Mouse (Mus musculus) thymus, adult 2 months (tissue): Measurements from ENCODE around the gene Cenpk.
A peak's percentile ranks its signal among the peaks of the same experiment; 100 is the strongest.

Source experiments
- CTCF ChIP-seq: fragments of 200-500 bp; IDR thresholded peaks from 2 replicates; pipeline ENCODE4 v1.5.1; 2012; ENCODE audit warnings: mild to moderate bottlenecking, control low read depth, low read length, moderate library complexity, borderline replicate concordance; ENCODE audit not compliant: control insufficient read depth, poor library complexity, insufficient read depth; ENCODE audit errors: extremely low read depth
- POLR2A ChIP-seq: fragments of 200-500 bp; IDR thresholded peaks from 2 replicates; pipeline ENCODE4 v1.6.1; 2012; ENCODE audit warnings: mild to moderate bottlenecking, low read length, control low read depth, moderate library complexity; ENCODE audit not compliant: control insufficient read depth, poor library complexity, insufficient read depth; ENCODE audit errors: extremely low read depth

DNA sequence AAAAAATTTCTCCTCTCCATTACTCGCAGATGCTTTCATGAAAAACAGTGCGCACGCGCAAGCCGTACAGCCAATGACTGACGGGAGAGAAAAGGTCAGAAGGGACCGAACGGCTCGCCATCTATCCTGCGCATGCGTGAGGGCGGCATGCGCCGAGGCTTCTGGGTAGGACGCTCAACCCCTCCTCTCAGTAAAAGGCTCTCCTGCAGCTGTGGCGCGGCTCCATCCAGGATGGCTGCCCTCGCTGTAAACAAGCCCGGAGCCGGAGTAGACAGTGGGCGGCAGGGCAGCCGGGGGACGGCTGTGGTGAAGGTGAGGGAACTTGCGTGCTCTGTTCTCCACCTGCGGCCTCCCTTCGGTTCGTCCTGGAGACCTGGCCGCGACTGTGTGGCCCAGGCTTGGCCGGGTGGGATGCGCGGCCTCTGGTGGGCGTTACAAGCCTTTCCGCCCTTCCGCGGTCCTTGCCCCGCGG is 49.7 kb upstream of the Cenpk start, which contains the start of gene Trim23:
- TF ChIP-seq CTCF: peak; percentile 78; the same call in 1 of the 2 replicates
- TF ChIP-seq POLR2A: peak; percentile 94
